Mouse (Mus musculus): ENCODE results near the gene Wdr37. TPM values are rescaled to one million over a fixed set of nuclear protein-coding genes. Genes with fewer than 3 reads are reported as not detected.

The Wdr37 gene
- polyA plus RNA-seq, 1 experiment from 2014 or later = 21.0 TPM

DNA sequence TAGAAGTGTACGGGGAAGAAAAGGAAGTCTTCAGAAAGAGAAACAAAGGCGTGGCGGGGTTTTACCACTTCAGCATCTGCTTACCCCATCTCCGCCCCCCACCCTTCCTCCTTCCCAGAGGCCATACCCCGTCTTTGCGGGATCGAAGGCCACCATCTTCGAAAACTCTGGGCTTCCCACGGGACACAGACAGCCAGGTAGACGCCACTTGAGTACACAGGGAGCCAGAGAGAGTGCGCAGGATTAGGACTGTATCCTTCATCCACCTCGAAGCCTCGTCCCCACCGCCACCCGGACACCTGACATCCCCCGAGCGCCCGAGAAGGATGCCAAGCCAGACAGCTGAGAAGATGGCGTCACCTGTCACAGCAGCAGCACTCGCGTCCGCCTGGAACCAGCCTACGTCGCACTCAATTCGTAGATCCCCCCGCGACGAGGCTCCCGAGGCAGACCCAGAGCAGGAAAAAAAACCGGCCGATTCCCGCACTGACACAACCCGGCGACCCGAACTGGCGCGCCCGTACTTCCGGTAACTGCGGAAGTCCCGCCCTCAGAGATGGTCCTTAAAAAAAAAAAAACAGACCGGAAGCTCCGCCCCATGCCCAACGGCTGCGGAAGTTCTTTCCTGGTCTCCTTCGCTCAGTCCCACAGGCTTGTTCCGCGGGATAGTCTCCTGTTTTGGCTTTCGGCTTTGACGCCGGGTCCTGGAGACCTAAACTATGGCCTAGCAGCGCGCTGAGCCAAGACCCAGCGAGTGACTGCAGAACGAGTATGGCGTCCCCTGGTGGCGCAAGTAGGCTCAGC, 997 bp downstream of the Wdr37 start:
- ATAC-seq (ENCODE audit: low FRiP score, low TSS enrichment) = peak; percentile 96
- Histone ChIP-seq H3K27ac (ENCODE audit: low read length) (peak overlapping the region; percentile 95), H3K27me3 (ENCODE audit: insufficient read depth, low read length) (no peaks in the 10 kb centered on the region), H3K36me3 (ENCODE audit: insufficient read depth, low read length) (0 out of 2 replicates have a peak, but pooled peaks cover 6% of the 10 kb centered on the region), H3K4me3 (ENCODE audit: low read length) (peak overlapping the region; percentile 84), H3K4me1 (ENCODE audit: insufficient read depth, low read length) (peaks cover 8% of the 10 kb centered on the region), H3K4me2 (replicated peaks; ENCODE audit: low read depth, low read length) (peak overlapping the region; percentile 85), H3K9ac (replicated peaks; ENCODE audit: low read length) (peak overlapping the region; percentile 80), H3K9me3 (ENCODE audit: low read length) (no peaks in the 10 kb centered on the region)
- under 1% methylated on average over 57 of the region's 57 CpGs for WGBS

DNA sequence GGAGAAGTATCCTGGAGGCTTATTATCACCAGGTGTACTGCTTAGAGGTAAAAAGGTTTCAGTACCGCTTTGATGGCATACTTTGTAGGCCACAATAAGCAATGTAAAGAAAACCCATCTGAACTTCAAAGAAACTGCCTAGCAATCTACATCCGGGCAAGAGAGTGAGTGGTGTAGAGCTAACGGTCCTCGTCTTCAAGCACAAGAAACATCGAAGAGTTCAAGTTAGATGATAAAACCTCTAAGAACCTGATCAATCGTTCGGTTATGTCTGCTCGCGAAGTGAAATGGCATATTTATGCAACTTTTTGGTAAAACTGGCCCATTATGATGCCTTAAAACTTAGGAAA, 1.6 kb downstream of the Wdr37 start:
- ATAC-seq (ENCODE audit: low FRiP score, low TSS enrichment) = no peak
- 3% methylated on average over 9 of the region's 9 CpGs for WGBS

DNA sequence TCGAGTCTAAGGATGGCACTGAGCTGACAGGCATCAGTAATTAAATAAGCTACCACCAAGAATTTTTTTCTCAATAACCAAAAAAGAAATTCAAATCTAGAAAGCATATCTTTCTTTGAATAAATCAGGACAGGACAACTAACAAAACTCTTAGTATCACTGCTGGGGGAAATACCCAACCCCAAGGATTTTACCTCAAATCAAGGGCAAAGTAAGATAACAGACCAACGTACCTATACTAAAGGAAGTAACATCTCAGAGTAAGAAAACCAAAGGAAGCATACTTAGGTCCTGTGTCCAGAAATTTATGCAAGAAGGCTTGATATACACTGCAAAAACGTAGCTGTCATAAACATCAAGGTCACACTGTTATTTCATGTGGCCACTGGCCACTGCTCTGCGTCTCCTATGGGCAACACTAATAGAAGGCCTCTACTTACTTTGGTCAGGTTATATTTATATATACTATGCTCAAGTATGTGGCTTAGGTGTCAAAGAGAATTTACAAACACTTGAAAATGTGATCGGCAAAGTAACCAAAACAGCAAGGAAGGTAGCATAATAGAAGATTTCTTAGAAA, 2.0 kb downstream of the Wdr37 start:
- H3K4me2 ChIP-seq (replicated peaks; ENCODE audit: low read depth, low read length) = peak overlapping the region; percentile 85
- peak overlapping the region; percentile 84 for H3K4me3 ChIP-seq (ENCODE audit: low read length)
- no peak overlapping the region for H3K27ac ChIP-seq (ENCODE audit: low read length)
- no peaks in the 10 kb centered on the region for H3K27me3 ChIP-seq (ENCODE audit: insufficient read depth, low read length)
- no peaks in the 10 kb centered on the region for H3K9me3 ChIP-seq (ENCODE audit: low read length)
- H3K36me3 ChIP-seq (ENCODE audit: insufficient read depth, low read length) = 0 out of 2 replicates have a peak, but pooled peaks cover 6% of the 10 kb centered on the region
- 67% methylated on average over 5 of the region's 5 CpGs for WGBS
- peak overlapping the region; percentile 80 for H3K9ac ChIP-seq (replicated peaks; ENCODE audit: low read length)
- peaks cover 8% of the 10 kb centered on the region for H3K4me1 ChIP-seq (ENCODE audit: insufficient read depth, low read length)
- ATAC-seq (ENCODE audit: low FRiP score, low TSS enrichment) = no peak

More for the DNA sequence above, 1.6 kb downstream of the Wdr37 start:
- peak overlapping the region; percentile 84 for H3K4me3 ChIP-seq (ENCODE audit: low read length)
- peak overlapping the region; percentile 95; the same call in 1 of the 2 replicates for H3K27ac ChIP-seq (ENCODE audit: low read length)
- H3K9ac ChIP-seq (replicated peaks; ENCODE audit: low read length) = peak overlapping the region; percentile 80
- peak overlapping the region; percentile 85 for H3K4me2 ChIP-seq (replicated peaks; ENCODE audit: low read depth, low read length)
- no peaks in the 10 kb centered on the region for H3K9me3 ChIP-seq (ENCODE audit: low read length)
- H3K4me1 ChIP-seq (ENCODE audit: insufficient read depth, low read length) = peaks cover 8% of the 10 kb centered on the region
- H3K36me3 ChIP-seq (ENCODE audit: insufficient read depth, low read length) = 0 out of 2 replicates have a peak, but pooled peaks cover 6% of the 10 kb centered on the region
- H3K27me3 ChIP-seq (ENCODE audit: insufficient read depth, low read length) = no peaks in the 10 kb centered on the region

GRCm38 (mm10) chr13:8866612-8867011, 5.1 kb downstream of the Wdr37 start:
- no peak for ATAC-seq (ENCODE audit: low FRiP score, low TSS enrichment)
- H3K4me2 ChIP-seq (replicated peaks; ENCODE audit: low read depth, low read length) = no peak overlapping the region
- H3K27me3 ChIP-seq (ENCODE audit: insufficient read depth, low read length) = no peaks in the 10 kb centered on the region
- H3K9me3 ChIP-seq (ENCODE audit: low read length) = no peaks in the 10 kb centered on the region
- no peak overlapping the region for H3K27ac ChIP-seq (ENCODE audit: low read length)
- no peak overlapping the region for H3K9ac ChIP-seq (replicated peaks; ENCODE audit: low read length)
- H3K36me3 ChIP-seq (ENCODE audit: insufficient read depth, low read length) = 0 out of 2 replicates have a peak, but pooled peaks cover 6% of the 10 kb centered on the region
- peaks cover 8% of the 10 kb centered on the region for H3K4me1 ChIP-seq (ENCODE audit: insufficient read depth, low read length)
- H3K4me3 ChIP-seq (ENCODE audit: low read length) = no peak overlapping the region
- WGBS = 78% methylated on average over 7 of the region's 7 CpGs

- Histone ChIP-seq H3K27me3 (ENCODE audit: insufficient read depth, low read length) (no peaks in the 10 kb centered on the region), H3K4me3 (ENCODE audit: low read length) (no peak overlapping the region), H3K9ac (replicated peaks; ENCODE audit: low read length) (no peak overlapping the region), H3K4me1 (ENCODE audit: insufficient read depth, low read length) (peaks cover 7% of the 10 kb centered on the region), H3K36me3 (ENCODE audit: insufficient read depth, low read length) (peaks cover 11% of the 10 kb centered on the region), H3K4me2 (replicated peaks; ENCODE audit: low read depth, low read length) (no peak overlapping the region), H3K9me3 (ENCODE audit: low read length) (no peaks in the 10 kb centered on the region), H3K27ac (ENCODE audit: low read length) (no peak overlapping the region)
- WGBS = 88% methylated on average over 3 of the region's 3 CpGs
- ATAC-seq (ENCODE audit: low FRiP score, low TSS enrichment) = no peak
Observed at GRCm38 (mm10) chr13:8864990-8865389, 6.7 kb downstream of the Wdr37 start.

DNA sequence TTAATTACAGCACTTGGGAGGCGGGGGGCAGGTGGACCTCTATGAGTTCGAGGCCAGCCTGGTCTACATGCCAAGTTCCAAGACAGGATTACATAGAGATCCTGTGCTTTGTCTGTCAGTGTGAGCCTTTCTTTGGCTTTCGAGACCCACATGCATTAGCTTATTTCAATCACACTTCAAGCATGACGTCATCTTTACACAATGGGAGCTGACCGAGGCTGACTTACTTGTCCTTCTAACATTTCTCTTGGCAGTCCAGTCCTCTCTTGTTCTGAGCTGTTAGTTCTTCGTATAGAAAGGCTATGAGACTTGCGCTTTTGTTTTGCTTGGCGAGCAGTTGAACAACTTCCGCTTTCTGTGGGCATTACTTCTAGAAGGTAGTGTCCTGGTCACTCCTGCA, 10.8 kb downstream of the Wdr37 start:
- ATAC-seq (ENCODE audit: low FRiP score, low TSS enrichment) = no peak
- Histone ChIP-seq H3K4me1 (ENCODE audit: insufficient read depth, low read length) (no peaks in the 10 kb centered on the region), H3K27me3 (ENCODE audit: insufficient read depth, low read length) (no peaks in the 10 kb centered on the region), H3K27ac (ENCODE audit: low read length) (no peak overlapping the region), H3K4me2 (replicated peaks; ENCODE audit: low read depth, low read length) (no peak overlapping the region), H3K9me3 (ENCODE audit: low read length) (no peaks in the 10 kb centered on the region), H3K36me3 (ENCODE audit: insufficient read depth, low read length) (peaks cover 10% of the 10 kb centered on the region), H3K9ac (replicated peaks; ENCODE audit: low read length) (no peak overlapping the region), H3K4me3 (ENCODE audit: low read length) (no peak overlapping the region)
- WGBS = 95% methylated on average over 9 of the region's 9 CpGs

- Histone ChIP-seq H3K4me3 (ENCODE audit: low read length) (no peak overlapping the region), H3K36me3 (ENCODE audit: insufficient read depth, low read length) (peaks cover 19% of the 10 kb centered on the region), H3K27me3 (ENCODE audit: insufficient read depth, low read length) (no peaks in the 10 kb centered on the region), H3K4me1 (ENCODE audit: insufficient read depth, low read length) (no peaks in the 10 kb centered on the region), H3K9me3 (ENCODE audit: low read length) (no peaks in the 10 kb centered on the region), H3K9ac (replicated peaks; ENCODE audit: low read length) (no peak overlapping the region), H3K27ac (ENCODE audit: low read length) (no peak overlapping the region), H3K4me2 (replicated peaks; ENCODE audit: low read depth, low read length) (no peak overlapping the region)
- 92% methylated on average over 6 of the region's 6 CpGs for WGBS
- ATAC-seq (ENCODE audit: low FRiP score, low TSS enrichment) = no peak
Observed at GRCm38 (mm10) chr13:8858453-8858852, 13.3 kb downstream of the Wdr37 start.

DNA sequence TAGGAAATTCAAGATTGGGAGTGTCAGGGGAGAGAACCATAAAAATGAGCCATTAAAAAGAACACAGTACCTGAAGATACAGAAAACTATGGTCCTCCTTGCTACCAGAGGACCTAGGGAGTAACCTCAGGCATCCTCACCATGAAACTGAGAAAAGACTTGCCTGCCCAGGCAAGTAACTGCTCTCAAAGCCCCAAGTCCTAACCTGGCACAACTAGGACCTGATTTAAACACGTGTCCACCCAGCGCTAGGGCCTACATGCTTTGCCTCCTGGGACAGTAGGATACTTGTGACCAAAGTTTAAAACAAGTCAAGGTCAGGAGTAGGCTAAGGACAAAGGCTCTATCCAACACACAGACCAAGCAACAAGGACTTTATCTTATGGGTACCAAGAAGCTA, 16.9 kb downstream of the Wdr37 start:
- Histone ChIP-seq H3K9me3 (ENCODE audit: low read length) (no peaks in the 10 kb centered on the region), H3K27ac (ENCODE audit: low read length) (no peak overlapping the region), H3K4me2 (replicated peaks; ENCODE audit: low read depth, low read length) (no peak overlapping the region), H3K4me1 (ENCODE audit: insufficient read depth, low read length) (no peaks in the 10 kb centered on the region), H3K9ac (replicated peaks; ENCODE audit: low read length) (no peak overlapping the region), H3K4me3 (ENCODE audit: low read length) (no peak overlapping the region), H3K27me3 (ENCODE audit: insufficient read depth, low read length) (no peaks in the 10 kb centered on the region), H3K36me3 (ENCODE audit: insufficient read depth, low read length) (peaks cover 17% of the 10 kb centered on the region)
- WGBS = 96% methylated on average over 2 of the region's 2 CpGs
- ATAC-seq (ENCODE audit: low FRiP score, low TSS enrichment) = no peak

DNA sequence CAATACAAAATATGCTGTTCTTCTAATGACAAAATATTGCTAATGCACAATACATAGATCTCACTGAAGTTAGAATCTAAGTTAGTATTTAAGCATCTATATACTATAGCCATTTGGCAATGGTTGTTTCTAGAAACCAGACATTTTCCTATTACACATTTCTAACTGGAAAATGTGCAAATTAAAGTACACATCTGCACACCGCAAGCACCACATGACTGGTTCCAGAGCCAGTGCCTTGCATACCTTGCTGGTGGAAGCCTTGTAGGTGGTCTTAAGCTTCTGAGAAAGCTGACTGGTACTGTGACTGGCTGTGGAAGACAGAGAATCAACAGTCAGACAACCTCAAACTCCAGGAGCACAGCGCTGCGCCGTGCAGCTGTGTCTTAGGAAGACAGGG, 18.3 kb downstream of the Wdr37 start:
- no peak overlapping the region for H3K27ac ChIP-seq (ENCODE audit: low read length)
- H3K4me3 ChIP-seq (ENCODE audit: low read length) = no peak overlapping the region
- no peaks in the 10 kb centered on the region for H3K27me3 ChIP-seq (ENCODE audit: insufficient read depth, low read length)
- H3K4me2 ChIP-seq (replicated peaks; ENCODE audit: low read depth, low read length) = no peak overlapping the region
- no peaks in the 10 kb centered on the region for H3K4me1 ChIP-seq (ENCODE audit: insufficient read depth, low read length)
- WGBS = 98% methylated on average over 4 of the region's 4 CpGs
- peaks cover 26% of the 10 kb centered on the region for H3K36me3 ChIP-seq (ENCODE audit: insufficient read depth, low read length)
- no peaks in the 10 kb centered on the region for H3K9me3 ChIP-seq (ENCODE audit: low read length)
- H3K9ac ChIP-seq (replicated peaks; ENCODE audit: low read length) = no peak overlapping the region
- ATAC-seq (ENCODE audit: low FRiP score, low TSS enrichment) = no peak

DNA sequence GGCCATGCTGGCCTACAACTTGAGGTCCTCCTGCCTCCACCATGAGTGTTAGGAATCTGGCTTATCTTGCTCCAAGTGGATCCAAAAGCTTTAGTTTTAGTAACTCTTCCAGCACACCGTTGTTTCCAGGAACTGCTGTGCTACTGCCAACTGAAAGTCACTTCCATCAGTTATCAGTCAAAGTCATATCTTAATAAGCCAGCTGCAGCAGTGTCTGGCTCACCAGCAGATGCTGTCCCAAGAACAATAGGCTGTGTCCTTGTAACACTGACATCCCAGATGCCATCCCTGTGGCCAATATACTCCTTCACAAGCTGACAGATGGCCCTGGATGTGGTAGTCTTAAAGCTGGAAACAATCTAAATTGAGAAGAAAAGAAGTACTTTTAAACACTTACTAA, 22.4 kb downstream of the Wdr37 start:
- Histone ChIP-seq H3K4me1 (ENCODE audit: insufficient read depth, low read length) (no peaks in the 10 kb centered on the region), H3K27me3 (ENCODE audit: insufficient read depth, low read length) (no peaks in the 10 kb centered on the region), H3K4me2 (replicated peaks; ENCODE audit: low read depth, low read length) (no peak overlapping the region), H3K4me3 (ENCODE audit: low read length) (no peak overlapping the region), H3K36me3 (ENCODE audit: insufficient read depth, low read length) (peaks cover 34% of the 10 kb centered on the region), H3K27ac (ENCODE audit: low read length) (no peak overlapping the region), H3K9ac (replicated peaks; ENCODE audit: low read length) (no peak overlapping the region), H3K9me3 (ENCODE audit: low read length) (no peaks in the 10 kb centered on the region)
- 83% methylated on average over 1 of the region's 1 CpGs for WGBS
- no peak for ATAC-seq (ENCODE audit: low FRiP score, low TSS enrichment)

Measured in kidney, embryonic 16.5 days (tissue).